Mouse (Mus musculus) olfactory bulb, adult 2 months (tissue): ENCODE results near the gene Pcbd2.

ENCODE experiments used
- CTCF ChIP-seq: fragments of 200-500 bp; IDR thresholded peaks from 2 replicates; pipeline ENCODE4 v1.5.1; 2012; ENCODE audit warnings: low read depth, mild to moderate bottlenecking, low read length, moderate library complexity; ENCODE audit not compliant: insufficient read depth
- POLR2A ChIP-seq: fragments of 200-500 bp; IDR thresholded peaks from 2 replicates; pipeline ENCODE4 v1.6.1; 2012; ENCODE audit warnings: mild to moderate bottlenecking, low read depth, low read length, moderate library complexity; ENCODE audit not compliant: insufficient read depth

GRCm38 (mm10) chr13:55693243-55693721 lies 33.9 kb upstream of the Pcbd2 start:
- TF ChIP-seq POLR2A (no peak; the same call in 1 of the 2 replicates), CTCF (no peak)
